Mouse (Mus musculus) erythroblast, embryonic 14.5 days (primary cell): ENCODE results near the gene Syngr1.

Source experiments
- GATA1 ChIP-seq: IDR thresholded peaks from 2 replicates; pipeline ENCODE4 v1.6.1; 2012; ENCODE audit warnings: low read length, inconsistent platforms, mixed read lengths
- TAL1 ChIP-seq: IDR thresholded peaks from 3 replicates; pipeline ENCODE4 v1.6.1; 2012; ENCODE audit warnings: low read length, inconsistent platforms, mixed read lengths

DNA sequence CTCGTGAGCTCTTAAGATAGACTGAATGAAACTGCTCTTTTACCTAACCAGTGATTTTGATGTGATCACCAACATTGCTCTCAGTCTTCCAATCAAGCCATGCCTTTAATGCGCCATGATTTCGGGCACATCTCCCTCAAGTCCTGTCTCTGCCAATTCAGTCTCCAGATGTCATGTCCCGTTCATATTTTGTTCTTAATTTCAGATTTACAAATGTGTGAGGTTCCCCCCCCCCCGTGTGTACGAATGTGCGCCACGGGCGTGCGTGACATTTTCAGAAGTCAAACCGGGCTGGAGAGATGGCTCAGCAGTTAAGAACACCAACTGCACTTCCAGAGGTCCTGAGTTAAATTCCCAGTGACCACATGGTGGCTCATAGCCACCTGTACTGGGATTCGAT is 7.4 kb upstream of the Syngr1 start:
- TF ChIP-seq TAL1 (no peak), GATA1 (no peak)
